Mouse (Mus musculus): ENCODE results near the gene Gm15448.
"Not testable (repeated sequence)": the region's sequence is repeated elsewhere in the genome, so short reads cannot be mapped to it uniquely, and the experiment has no call there.

Gene Gm15448

GRCm38 (mm10) chr7:3825599-3825998 lies at the start of gene Gm15448:
Gene Gm15448 (minus strand): TSS chr7:3825687.
- not testable (repeated sequence) for DNase-seq (ENCODE audit: low read depth, low spot score)

GRCm38 (mm10) chr7:3875032-3875431 lies 49.5 kb upstream of the Gm15448 start:
- DNase-seq (ENCODE audit: low read depth, low spot score) = not testable (repeated sequence)

- not testable (repeated sequence) for DNase-seq (ENCODE audit: low read depth, low spot score)
These were observed 19.5 kb upstream of the Gm15448 start, which contains the start of gene Pira2 for GRCm38 (mm10) chr7:3844951-3845350. Gene Pira2 (minus strand): TSS chr7:3845051.

- not testable (repeated sequence) for DNase-seq (ENCODE audit: low read depth, low spot score)
These were observed 12.4 kb upstream of the Gm15448 start for GRCm38 (mm10) chr7:3837854-3838253.

GRCm38 (mm10) chr7:3830633-3831032 lies 5.1 kb upstream of the Gm15448 start:
- DNase-seq (ENCODE audit: low read depth, low spot score) = not testable (repeated sequence)

DNA sequence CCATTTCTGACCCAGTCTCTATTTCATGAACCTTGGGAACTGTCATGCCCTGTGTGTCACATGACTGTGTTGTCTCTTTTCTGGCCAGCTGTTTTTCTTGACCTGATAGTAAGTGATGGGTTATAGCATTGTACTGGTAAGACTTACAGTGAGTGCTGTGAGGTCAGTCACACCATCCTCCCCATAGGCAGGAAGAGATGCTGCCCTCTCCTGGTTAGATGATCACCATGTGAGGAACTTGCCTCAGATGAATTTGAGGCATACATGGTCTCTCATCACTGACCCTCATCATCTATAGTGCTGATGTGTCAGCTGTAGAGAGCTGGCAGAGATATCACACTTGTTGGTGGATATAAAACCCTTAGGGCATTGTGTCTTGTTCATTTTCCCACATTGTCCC lies 13.6 kb downstream of the Gm15448 start:
- DNase-seq (ENCODE audit: low read depth, low spot score) = not testable (repeated sequence)

- DNase-seq (ENCODE audit: low read depth, low spot score) = not testable (repeated sequence)
These were observed 22.6 kb downstream of the Gm15448 start for GRCm38 (mm10) chr7:3802935-3803334.

GRCm38 (mm10) chr7:3799940-3800339 lies 25.5 kb downstream of the Gm15448 start:
- not testable (repeated sequence) for DNase-seq (ENCODE audit: low read depth, low spot score)

- not testable (repeated sequence) for DNase-seq (ENCODE audit: low read depth, low spot score)
These were observed 29.2 kb downstream of the Gm15448 start for GRCm38 (mm10) chr7:3796286-3796685.

Measured in forelimb bud, embryonic 11.5 days (tissue).